7 mouse cellular contexts compared by ENCODE assay signal in genomic region chr6:126848712-126849704, GRCm38 (mm10). TPM values are rescaled to one million over a fixed set of nuclear protein-coding genes. Genes with fewer than 3 reads are reported as not detected.
DNase-seq lines count a peak whose midpoint lies in the region; ATAC-seq lines count a peak whose summit lies in the region.

Ndufa9 (minus strand) TSS chr6:126849136.

- no peaks in the 10 kb centered on the region for H3K27me3 ChIP-seq in intestine, embryonic 16.5 days (replicated peaks; ENCODE audit: control insufficient read depth, insufficient read depth, low read length)
- H3K27me3 ChIP-seq in midbrain, embryonic 11.5 days (ENCODE audit: control insufficient read depth, insufficient read depth, low read length), result no peaks in the 10 kb centered on the region

- peak within 1 kb of the TSS; percentile 89 for H3K4me2 ChIP-seq in intestine, embryonic 16.5 days (ENCODE audit: low read depth, low read length)
- peak within 1 kb of the TSS; percentile 78 for H3K4me2 ChIP-seq in midbrain, embryonic 11.5 days

- peak; percentile 91 for DNase-seq in adrenal gland, adult 8-10 months
- DNase-seq in embryo, embryonic 9.5 days (ENCODE audit: extremely low spot score), result peak; percentile 90
- peak; percentile 90 to 96 for DNase-seq in gastrocnemius, postnatal 4 days (ENCODE audit: low spot score in 2 of 2)
- peak; percentile 95 to 97 for DNase-seq in left cerebral cortex, postnatal 36 days (ENCODE audit: low spot score in 2 of 2)
- peak; percentile 99 for DNase-seq in midbrain, embryonic 11.5 days (ENCODE audit: low spot score, missing footprints)
- peak; percentile 90 for DNase-seq in skeletal muscle tissue, adult 2 months (ENCODE audit: low read depth, low spot score)

- no peaks in the 10 kb centered on the region for H3K9me3 ChIP-seq in intestine, embryonic 16.5 days (ENCODE audit: control insufficient read depth, low read length)
- H3K9me3 ChIP-seq in midbrain, embryonic 11.5 days (ENCODE audit: control insufficient read depth, low read length), result no peaks in the 10 kb centered on the region

- intact Hi-C loops in left cerebral cortex, postnatal 36 days (cut with DNase I), result loop anchor here (5.0 kb wide), 1 partner anchor 93 kb away; no protein-coding TSS in a partner anchor

- WGBS in intestine, embryonic 16.5 days, result 4% methylated on average over 46 of the region's 46 CpGs
- 6% methylated on average over 46 of the region's 46 CpGs for WGBS in midbrain, embryonic 11.5 days

- peaks cover 9% of the 10 kb centered on the region; the same call in 1 of the 2 replicates for H3K4me1 ChIP-seq in intestine, embryonic 16.5 days (ENCODE audit: control insufficient read depth, insufficient read depth, low read length)
- peaks cover 8% of the 10 kb centered on the region for H3K4me1 ChIP-seq in midbrain, embryonic 11.5 days (ENCODE audit: control insufficient read depth, insufficient read depth, low read length)

- peak within 1 kb of the TSS; percentile 92 for H3K4me3 ChIP-seq in intestine, embryonic 16.5 days (ENCODE audit: low read length)
- peak within 1 kb of the TSS; percentile 87 for H3K4me3 ChIP-seq in midbrain, embryonic 11.5 days (ENCODE audit: low read depth, low read length)

- H3K9ac ChIP-seq in intestine, embryonic 16.5 days (ENCODE audit: low read depth, low read length), result peak within 1 kb of the TSS; percentile 90
- peak within 1 kb of the TSS; percentile 84 for H3K9ac ChIP-seq in midbrain, embryonic 11.5 days (ENCODE audit: low read length)

- peak; percentile 93 for ATAC-seq in intestine, embryonic 16.5 days
- ATAC-seq in midbrain, embryonic 11.5 days (ENCODE audit: low FRiP score), result peak; percentile 90

- H3K27ac ChIP-seq in intestine, embryonic 16.5 days (ENCODE audit: low read length), result no peak within 1 kb of the TSS
- H3K27ac ChIP-seq in midbrain, embryonic 11.5 days (ENCODE audit: low read depth, low read length), result no peak within 1 kb of the TSS

- H3K36me3 ChIP-seq in intestine, embryonic 16.5 days (ENCODE audit: control insufficient read depth, insufficient read depth, low read length), result no peaks in the 10 kb centered on the region
- no peaks in the 10 kb centered on the region for H3K36me3 ChIP-seq in midbrain, embryonic 11.5 days (ENCODE audit: control insufficient read depth, insufficient read depth, low read length)

RNA-seq across cellular contexts. Expression of gene Ndufa9, which starts in this region (rescaled TPM):
- 100 to 1,000 TPM; 161 to 212 (median 180) TPM for total RNA-seq in adrenal gland, adult 8-10 months (2022)
- total RNA-seq in gastrocnemius, postnatal 4 days (2021), result 100 to 1,000 TPM; 230 to 236 TPM
- polyA plus RNA-seq in intestine, embryonic 16.5 days (2015; fragmentation: Nextera tagmentation; extraction: Ambion mirVana), result 316 and 328 TPM in 2 replicates
- total RNA-seq in left cerebral cortex, postnatal 36 days (2021), result 100 to 1,000 TPM; 135 to 154 TPM
- polyA plus RNA-seq in midbrain, embryonic 11.5 days (2014; fragmentation: Nextera tagmentation; extraction: Ambion mirVana), result 194 and 196 TPM in 2 replicates
